Mouse (Mus musculus) bone marrow macrophage, adult 2 months (primary cell): Measurements from ENCODE around the gene Gm7247. TPM values are rescaled to one million over a fixed set of nuclear protein-coding genes. Genes with fewer than 3 reads are reported as not detected.
"Not testable (repeated sequence)": the region's sequence is repeated elsewhere in the genome, so short reads cannot be mapped to it uniquely, and the experiment has no call there.

Experiments
- H3K27ac ChIP-seq: 2 replicates; pipeline ENCODE4 v1.5.1; 2012; ENCODE audit warnings: low read depth, low read length; ENCODE audit not compliant: insufficient read depth
- H3K4me1 ChIP-seq: 2 replicates; pipeline ENCODE4 v1.6.1; 2012; ENCODE audit warnings: low read length; ENCODE audit not compliant: control insufficient read depth, insufficient read depth
- H3K4me3 ChIP-seq: 2 replicates; pipeline ENCODE4 v1.5.1; 2012; ENCODE audit warnings: mild to moderate bottlenecking, low read length, moderate library complexity; ENCODE audit not compliant: insufficient read depth
- CTCF ChIP-seq: IDR thresholded peaks from 2 replicates; pipeline ENCODE4 v1.5.1; 2012; ENCODE audit warnings: low read depth, mild to moderate bottlenecking, low read length, moderate library complexity
- POLR2A ChIP-seq: IDR thresholded peaks from 2 replicates; pipeline ENCODE4 v1.6.1; 2012; ENCODE audit warnings: mild to moderate bottlenecking, low read depth, low read length, borderline replicate concordance
- polyA plus RNA-seq: library from polyadenylated mRNA; stranded (reverse); fragments of >200 nt; gene quantifications from 2 replicates; pipeline ENCODE4 v1.2.4, GENCODE M21; 2012; ENCODE audit not compliant: missing spikeins, insufficient read depth, insufficient read length

Gene Gm7247
- polyA plus RNA-seq, 1 experiment = not detected

DNA sequence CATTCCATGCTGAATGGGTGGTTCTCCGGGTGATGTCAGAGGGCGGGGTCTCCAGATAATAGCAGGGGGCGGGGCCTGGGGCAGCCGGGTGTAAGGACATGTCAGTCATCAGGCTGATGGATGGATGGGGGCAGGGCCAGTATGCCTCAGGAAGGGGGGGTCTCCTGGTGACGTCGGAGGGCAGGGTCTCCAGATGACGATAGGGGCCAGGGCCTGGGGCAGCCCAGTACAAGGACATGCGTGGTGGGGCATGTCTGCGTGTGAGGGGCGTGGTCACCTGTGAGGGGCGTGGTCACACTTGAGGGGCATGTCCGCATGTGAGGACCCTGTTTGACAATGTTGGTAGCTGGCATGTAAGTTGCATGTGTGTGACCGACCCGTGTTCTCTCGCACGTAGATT is 73.0 kb downstream of the Gm7247 start:
- Histone ChIP-seq H3K4me1 (no peaks in the 10 kb centered on the region), H3K27ac (no peak overlapping the region), H3K4me3 (no peak overlapping the region)
- TF ChIP-seq POLR2A (no peak), CTCF (no peak)

DNA sequence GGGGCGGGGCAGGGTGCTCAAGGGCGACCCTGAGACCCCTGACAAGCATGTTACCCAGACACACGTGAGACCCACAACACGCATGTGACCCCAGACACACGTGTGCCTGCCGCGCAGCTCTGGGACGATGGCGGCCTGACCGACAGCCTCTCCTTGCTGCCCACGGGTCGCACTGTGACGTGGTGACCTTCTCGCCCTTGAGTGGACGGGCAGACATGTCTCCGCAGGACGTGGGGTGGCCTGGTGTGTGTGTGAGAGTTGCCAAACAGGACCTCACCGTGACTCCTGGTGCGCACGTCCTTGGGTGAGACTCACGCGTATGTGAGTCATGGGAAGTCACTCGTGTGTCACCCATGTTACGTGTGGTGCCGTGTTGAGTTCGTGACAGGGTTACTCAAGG is 73.5 kb downstream of the Gm7247 start:
- Histone ChIP-seq H3K4me1 (no peaks in the 10 kb centered on the region), H3K4me3 (no peak overlapping the region)
- TF ChIP-seq POLR2A = no peak
- TF ChIP-seq CTCF = no peak

DNA sequence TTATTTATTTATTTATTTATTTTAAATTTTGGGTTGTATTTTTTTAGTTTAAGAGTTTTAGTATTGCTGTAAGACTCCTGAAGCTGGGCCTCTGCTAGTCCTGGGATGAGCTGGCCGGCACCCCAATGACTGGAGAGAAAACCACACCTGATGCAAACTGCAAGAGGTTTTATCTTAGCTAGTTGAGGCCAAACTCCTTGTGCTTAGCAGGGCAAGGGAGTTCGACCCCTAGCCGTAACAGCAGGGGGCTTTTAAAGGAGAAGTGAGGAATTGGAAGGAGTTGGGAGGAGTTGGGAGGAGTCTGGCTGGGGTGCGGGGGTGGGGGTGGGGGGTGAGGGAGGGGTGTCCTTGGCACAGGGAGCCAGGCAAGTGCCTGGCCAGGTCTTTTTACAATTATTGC is 77.4 kb downstream of the Gm7247 start:
- no peak for TF ChIP-seq CTCF
- TF ChIP-seq POLR2A = no peak
- Histone ChIP-seq H3K4me1 (no peaks in the 10 kb centered on the region), H3K27ac (no peak overlapping the region), H3K4me3 (no peak overlapping the region)

More for the DNA sequence above, 73.5 kb downstream of the Gm7247 start:
- no peak overlapping the region for H3K27ac ChIP-seq

DNA sequence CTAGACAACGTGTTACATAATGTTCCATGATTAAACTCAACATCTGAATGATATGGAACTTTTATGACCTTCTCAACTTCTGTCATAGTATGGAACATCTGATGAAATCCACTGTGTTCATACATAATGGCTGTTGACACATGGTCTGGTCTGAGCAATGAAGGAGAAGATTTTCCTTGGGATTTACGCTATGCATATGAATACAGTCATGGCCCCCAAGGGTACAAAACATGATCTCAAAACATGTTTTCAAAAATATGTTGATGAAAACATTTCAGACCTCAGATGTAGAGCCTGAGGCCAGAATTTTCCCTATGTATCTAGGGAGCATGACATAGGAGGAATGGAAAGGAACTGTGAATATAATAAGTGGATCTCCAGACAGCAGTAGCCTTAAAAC is 90.0 kb downstream of the Gm7247 start, which contains the start of gene Vmn2r89:
Gene Vmn2r89 (plus strand): TSS at position 301 of the 400 bp plus-strand sequence.
- not testable (repeated sequence) for H3K27ac ChIP-seq, H3K4me3 ChIP-seq, H3K4me1 ChIP-seq

DNA sequence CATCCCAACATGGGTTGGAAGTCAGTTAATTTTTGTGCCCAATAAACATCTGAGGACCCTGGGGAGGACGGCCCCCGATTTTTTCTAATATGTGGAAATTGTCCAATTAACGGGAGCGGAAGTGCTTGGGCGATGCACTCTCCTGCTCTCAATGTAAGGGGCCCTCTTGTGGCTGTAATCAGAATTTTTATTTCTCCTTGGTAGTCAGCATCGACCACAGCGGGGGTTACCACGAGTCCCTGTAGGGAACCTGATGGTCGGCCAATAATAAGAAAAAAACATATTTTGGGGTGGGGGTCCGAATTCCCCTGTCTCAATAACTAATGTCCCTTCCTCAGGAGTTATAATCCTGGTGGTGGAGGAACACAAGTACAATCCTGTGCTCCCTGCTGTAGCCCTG is 118.7 kb downstream of the Gm7247 start:
- not testable (repeated sequence) for H3K27ac ChIP-seq, H3K4me1 ChIP-seq, H3K4me3 ChIP-seq

DNA sequence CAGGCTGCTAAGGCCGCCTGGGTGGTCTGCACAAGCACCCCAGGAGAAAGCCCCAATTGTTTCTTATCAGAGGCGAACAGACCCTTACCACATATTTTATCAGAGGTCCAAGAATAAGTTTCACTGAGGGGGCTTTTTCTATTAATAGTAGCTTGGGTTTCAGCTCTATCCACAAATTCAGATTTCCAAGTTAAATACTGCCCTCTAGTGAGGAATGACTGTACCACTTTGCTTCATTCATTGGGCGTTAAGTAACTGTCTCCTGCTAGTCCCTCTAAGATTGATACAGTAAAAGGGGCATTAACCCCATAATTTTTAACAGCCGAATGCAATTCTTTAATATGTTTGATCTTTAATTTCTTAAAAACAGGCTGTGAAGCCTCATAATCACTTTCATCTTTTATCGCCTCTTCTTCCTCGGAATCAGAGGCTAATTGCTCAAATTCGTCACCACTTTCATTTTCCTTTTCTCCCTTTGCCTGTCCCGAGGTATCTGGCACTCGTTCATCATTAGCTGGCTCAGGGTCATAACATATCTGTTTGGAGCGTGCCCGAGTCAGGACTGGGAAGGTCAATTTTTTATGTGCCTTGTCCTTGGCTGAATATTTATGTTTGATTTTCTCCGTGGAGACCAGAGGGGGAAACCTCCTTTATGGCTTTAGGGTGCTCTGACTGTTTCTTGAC is 119.9 kb downstream of the Gm7247 start:
- H3K4me3 ChIP-seq, H3K4me1 ChIP-seq, H3K27ac ChIP-seq: not testable (repeated sequence)

DNA sequence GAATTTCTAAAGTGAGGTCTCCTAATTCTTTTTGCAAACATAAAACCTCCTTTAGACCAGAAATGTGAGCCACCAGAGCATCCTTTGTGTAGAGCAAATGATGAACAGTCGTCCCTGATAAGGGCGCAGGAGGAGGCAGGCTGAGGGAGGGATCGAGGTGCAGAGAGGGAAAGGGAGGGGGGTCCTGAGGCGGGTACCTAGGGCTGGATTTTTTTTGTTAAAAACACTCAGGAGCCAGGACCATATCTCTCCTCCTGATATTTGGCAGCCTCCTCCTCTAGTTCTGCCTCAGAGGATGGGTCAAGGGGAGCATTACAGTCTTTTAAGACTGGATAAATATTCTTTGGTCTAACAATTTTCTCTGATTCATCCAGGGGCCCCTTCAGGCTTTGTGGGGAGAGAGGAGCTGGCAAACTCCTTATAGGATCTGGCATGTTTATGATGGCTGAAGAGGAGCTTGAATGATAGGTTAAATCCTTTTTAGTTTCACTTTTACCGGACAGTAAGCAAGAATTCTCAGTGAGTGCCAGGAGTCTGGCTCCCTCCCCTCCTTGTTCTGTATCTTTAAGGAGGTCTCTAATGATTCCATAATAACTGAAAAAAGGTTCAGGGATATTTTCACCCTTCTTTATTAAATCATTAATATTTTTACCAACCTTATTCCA is 120.6 kb downstream of the Gm7247 start:
- no peaks in the 10 kb centered on the region for H3K4me1 ChIP-seq
- no peak for TF ChIP-seq POLR2A
- TF ChIP-seq CTCF = no peak
- no peak overlapping the region for H3K27ac ChIP-seq
- no peak overlapping the region for H3K4me3 ChIP-seq

DNA sequence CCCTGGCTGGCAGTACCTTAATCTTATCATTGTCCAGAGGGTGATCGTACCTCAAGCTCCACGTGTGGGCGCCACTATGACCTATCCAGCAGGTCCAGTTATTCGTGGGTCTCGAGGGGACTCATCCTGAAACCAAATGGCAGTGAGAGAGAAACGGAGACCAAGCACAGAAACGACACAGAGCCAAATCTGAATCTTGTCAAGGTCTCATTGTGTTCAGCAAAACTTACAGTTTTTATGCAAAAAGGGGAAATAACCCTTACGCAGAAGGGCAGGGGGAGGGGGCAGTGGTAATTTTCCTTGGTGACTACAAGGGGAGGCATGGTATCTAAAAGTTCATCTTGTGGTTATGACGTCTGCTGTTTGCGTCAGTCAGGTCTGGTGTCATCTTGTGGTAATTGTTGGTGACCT is 121.4 kb downstream of the Gm7247 start:
- H3K27ac ChIP-seq, H3K4me1 ChIP-seq, H3K4me3 ChIP-seq: not testable (repeated sequence)

DNA sequence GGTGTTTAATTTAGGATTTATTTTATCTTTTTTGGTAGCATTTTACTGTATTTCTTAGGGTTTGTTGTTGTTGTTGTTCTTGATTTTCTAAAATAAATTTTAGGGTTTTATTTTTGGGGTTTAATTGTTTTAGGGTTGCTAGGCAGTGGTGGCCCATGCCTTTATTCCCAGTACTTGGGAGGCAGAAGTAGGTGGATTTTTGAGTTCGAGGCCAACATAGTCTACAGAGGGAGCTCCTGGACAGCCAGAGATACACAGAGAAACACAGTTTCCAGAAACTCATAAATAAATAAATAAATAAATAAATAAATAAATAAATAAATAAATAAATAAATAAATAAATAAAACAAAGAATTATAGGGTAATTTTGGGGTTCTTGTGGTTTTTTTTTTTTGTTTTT is 122.1 kb downstream of the Gm7247 start:
- TF ChIP-seq POLR2A = no peak
- Histone ChIP-seq H3K27ac (no peak overlapping the region), H3K4me3 (no peak overlapping the region), H3K4me1 (no peaks in the 10 kb centered on the region)

DNA sequence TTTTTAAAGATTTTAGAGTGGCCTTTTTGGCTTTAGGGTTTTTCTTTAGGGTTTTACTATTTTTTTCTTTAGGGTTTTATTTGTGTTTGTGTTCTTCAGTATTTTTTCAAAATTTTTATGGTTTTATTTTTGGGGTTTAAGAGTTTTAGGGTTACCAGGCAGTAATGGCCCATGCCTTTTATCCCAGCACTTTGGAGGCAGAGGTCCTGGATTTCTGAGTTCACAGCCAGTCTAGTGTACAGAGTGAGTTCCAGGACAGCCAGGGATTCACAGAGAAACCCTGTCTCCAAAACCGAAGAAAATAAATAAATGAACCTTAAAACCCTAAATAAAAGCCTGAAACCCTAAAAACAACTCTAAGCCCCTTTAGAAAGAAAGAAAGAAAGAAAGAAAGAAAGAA is 124.6 kb downstream of the Gm7247 start:
- Histone ChIP-seq H3K4me3 (no peak overlapping the region), H3K27ac (no peak overlapping the region), H3K4me1 (no peaks in the 10 kb centered on the region)
- no peak for TF ChIP-seq CTCF
- no peak for TF ChIP-seq POLR2A

DNA sequence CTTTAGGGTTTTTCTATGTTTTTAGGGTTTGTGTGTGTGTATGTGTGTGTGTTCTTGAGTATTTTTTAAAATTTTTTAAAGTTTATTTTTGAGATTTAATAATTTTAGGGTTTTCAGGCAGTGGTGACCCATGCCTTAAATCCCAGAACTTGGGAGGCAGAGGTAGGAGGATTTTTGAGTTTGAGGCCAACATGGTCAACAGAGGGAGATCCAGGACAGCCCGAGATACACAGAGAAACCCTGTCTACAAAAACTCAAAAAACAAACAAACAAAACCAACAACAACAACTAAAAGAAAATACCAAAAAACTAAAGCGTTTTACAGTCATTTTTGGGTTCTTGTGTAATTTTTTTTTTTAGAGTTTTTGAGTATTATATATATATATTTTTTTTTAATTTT is 134.2 kb downstream of the Gm7247 start:
- Histone ChIP-seq H3K4me3 (no peak overlapping the region), H3K27ac (no peak overlapping the region), H3K4me1 (no peaks in the 10 kb centered on the region)
- TF ChIP-seq CTCF = no peak
- TF ChIP-seq POLR2A = no peak
